Mouse (Mus musculus) CD4-positive, CD25-positive, alpha-beta regulatory T cell, adult 9 weeks (primary cell): ENCODE data around the gene Prss21. TPM values are rescaled to one million over a fixed set of nuclear protein-coding genes. Genes with fewer than 3 reads are reported as not detected.

Experiments
- polyA plus RNA-seq: library from polyadenylated mRNA; unstranded; fragments of 100-300 nt; shearing (Covaris generic); gene quantifications from one replicate; pipeline ENCODE4 v1.2.1, GENCODE M21; 2017

Gene Prss21
- polyA plus RNA-seq, result not detected

DNA sequence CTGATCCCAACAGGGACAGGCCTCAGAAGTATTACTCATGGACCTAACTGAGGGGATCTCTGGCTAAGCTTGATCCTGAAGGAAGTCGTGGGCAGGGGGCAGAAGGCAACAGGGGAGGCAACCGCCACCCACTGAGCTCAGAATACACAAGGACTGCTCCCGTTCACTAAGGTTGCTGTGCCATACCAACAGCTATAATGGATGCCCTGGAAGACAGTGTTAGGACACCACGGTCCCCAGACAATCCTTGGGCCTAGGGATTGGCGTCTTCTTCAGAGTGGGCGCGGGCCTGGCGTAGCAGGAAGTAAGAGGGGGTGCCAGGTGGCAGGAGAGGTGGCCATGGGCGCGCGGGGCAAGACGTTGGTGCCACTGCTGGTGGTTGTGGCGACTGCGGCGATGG is at the start of gene Prss21:
Gene Prss21, plus strand, starts transcription at position 301 of the 400 bp plus-strand sequence.

GRCm38 (mm10) chr17:23829064-23829619 is 38.7 kb upstream of the Prss21 start, which contains the start of gene Elob:
TSS of gene Elob (minus strand) at chr17:23829136.

DNA sequence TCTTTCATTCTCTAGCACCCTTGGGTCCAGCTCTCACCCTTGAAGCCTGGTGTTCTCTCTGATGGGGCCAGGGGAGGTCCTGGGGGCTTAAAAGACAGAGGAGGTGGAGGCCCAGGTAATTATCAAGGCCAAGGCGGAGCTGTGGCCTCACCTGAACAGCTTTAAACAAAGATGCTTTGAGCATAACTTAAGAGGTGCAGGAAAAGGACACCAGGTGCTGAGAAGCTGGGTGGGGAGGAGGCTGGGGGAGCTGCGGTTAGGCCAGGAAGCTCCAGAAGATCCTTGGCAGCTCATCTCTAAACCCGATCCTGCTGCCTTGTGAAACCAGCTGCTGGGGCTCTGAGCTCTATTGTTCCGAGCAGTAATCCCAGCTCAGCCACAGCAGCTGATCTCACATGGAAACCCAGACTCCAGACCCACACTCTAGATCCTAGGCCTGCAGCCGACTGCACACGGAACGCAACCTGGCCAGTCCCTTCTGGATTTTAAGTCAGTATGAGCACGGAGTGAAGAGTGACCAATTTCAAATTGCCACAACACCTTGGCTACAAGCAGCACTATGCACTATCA is 31.8 kb upstream of the Prss21 start, which contains the start of gene Prss33:
Gene Prss33, minus strand, starts transcription at position 51 of the 570 bp plus-strand sequence.

DNA sequence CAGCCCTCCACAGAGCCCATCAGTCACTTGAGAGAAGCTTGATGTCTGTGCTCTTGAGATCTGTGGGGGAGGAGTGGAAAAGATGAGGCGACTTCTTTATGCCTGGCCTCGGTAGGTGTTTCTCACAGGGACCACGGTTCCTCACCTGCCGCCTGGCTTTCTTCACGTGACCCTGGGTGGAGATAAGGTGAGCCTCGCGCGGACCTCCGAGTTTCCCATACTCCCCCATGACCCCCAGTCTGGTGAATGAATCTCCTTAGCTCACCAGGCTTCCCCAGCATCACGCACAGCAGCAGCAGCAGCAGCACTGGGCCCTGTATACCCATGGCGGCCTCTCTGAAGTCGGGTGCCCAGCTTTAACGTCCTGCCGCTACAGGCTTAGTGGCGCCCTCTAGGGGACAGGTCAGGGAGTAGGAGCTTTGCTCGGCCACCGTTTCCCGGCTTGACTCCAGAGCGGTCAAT is 24.0 kb upstream of the Prss21 start, which contains the start of the genes Prss32 and Prss41:
Gene Prss32, plus strand, starts transcription at position 44 of the 462 bp plus-strand sequence.
Gene Prss41, minus strand, starts transcription at position 361 of the 462 bp plus-strand sequence.

DNA sequence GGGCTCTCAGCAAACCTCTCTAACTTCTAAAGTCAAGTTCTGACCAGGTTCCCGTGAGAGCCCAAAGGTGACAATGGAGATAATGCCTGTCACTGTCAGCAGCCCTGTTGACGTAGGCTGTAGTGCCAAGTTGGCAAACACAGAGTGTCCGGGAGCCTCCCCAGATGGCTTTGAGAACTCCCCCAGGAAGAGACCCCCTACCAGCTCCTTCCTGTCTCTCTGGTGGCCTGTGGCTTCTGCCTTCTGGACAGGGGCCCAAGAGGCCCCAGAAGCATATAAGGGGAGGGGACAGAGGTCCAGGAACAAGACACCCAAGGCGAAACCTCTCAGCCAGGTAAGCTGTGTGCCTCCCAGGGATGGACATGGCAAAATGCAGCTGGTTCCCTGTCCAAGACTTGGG is 12.7 kb downstream of the Prss21 start, which contains the start of the genes Dcpp1 and Dcpp2:
Gene Dcpp1, plus strand, starts transcription at position 301 of the 400 bp plus-strand sequence.
Gene Dcpp2, plus strand, starts transcription at position 305 of the 400 bp plus-strand sequence.

GRCm38 (mm10) chr17:23917158-23917557 is 49.3 kb downstream of the Prss21 start, which contains the start of gene Dcpp3:
TSS of gene Dcpp3 (plus strand) at chr17:23917458.

Other genes starting within 250 kb of the Prss21 start
- gene Mmp25, start 222.8 kb upstream of the Prss21 start, polyA plus RNA-seq, result 0.40 TPM
- gene Bicdl2, start 207.6 kb upstream of the Prss21 start, polyA plus RNA-seq, result not detected
- gene Hcfc1r1, start 194.5 kb upstream of the Prss21 start, polyA plus RNA-seq, result 73.0 TPM
- gene Thoc6, start 194.2 kb upstream of the Prss21 start, polyA plus RNA-seq, result 33.0 TPM
- gene Tnfrsf12a, start 190.6 kb upstream of the Prss21 start, polyA plus RNA-seq, result 14.9 TPM
- not detected for gene Cldn6, start 188.8 kb upstream of the Prss21 start, polyA plus RNA-seq
- not detected for gene Cldn9, start 184.0 kb upstream of the Prss21 start, polyA plus RNA-seq
- not detected for gene 1520401A03Rik, start 145.3 kb upstream of the Prss21 start, polyA plus RNA-seq
- gene Pkmyt1, start 141.7 kb upstream of the Prss21 start, polyA plus RNA-seq, result 15.2 TPM
- 4.5 TPM for gene Paqr4, start 127.2 kb upstream of the Prss21 start, polyA plus RNA-seq
- 5.8 TPM for gene Kremen2, start 122.2 kb upstream of the Prss21 start, polyA plus RNA-seq
- gene Flywch1, start 96.5 kb upstream of the Prss21 start, polyA plus RNA-seq, result 17.1 TPM
- gene Flywch2, start 82.0 kb upstream of the Prss21 start, polyA plus RNA-seq, result 5.2 TPM
- 338 TPM for gene Srrm2, start 77.5 kb upstream of the Prss21 start, polyA plus RNA-seq
- gene Elob, start 38.9 kb upstream of the Prss21 start, polyA plus RNA-seq, result 746 TPM
- 1.2 TPM for gene Prss33, start 32.0 kb upstream of the Prss21 start, polyA plus RNA-seq
- not detected for gene Prss32, start 24.2 kb upstream of the Prss21 start, polyA plus RNA-seq
- 5.4 TPM for gene Prss41, start 23.9 kb upstream of the Prss21 start, polyA plus RNA-seq
- gene Dcpp1, start 12.8 kb downstream of the Prss21 start, polyA plus RNA-seq, result not detected
- gene Dcpp2, start 12.8 kb downstream of the Prss21 start, polyA plus RNA-seq, result not detected
- not detected for gene Dcpp3, start 49.4 kb downstream of the Prss21 start, polyA plus RNA-seq
- not detected for gene Sbp, start 73.6 kb downstream of the Prss21 start, polyA plus RNA-seq
- gene Sbpl, start 87.2 kb downstream of the Prss21 start, polyA plus RNA-seq, result not detected
- 0.25 TPM for gene Prss30, start 112.5 kb downstream of the Prss21 start, polyA plus RNA-seq
- gene Prss22, start 130.0 kb downstream of the Prss21 start, polyA plus RNA-seq, result not detected
- 0.58 TPM for gene Prss27, start 170.1 kb downstream of the Prss21 start, polyA plus RNA-seq
- 6.9 TPM for gene Kctd5, start 205.4 kb downstream of the Prss21 start, polyA plus RNA-seq